Mouse (Mus musculus) adrenal gland, adult 18-20 months (tissue): ENCODE measurements around the gene Ide. TPM values are rescaled to one million over a fixed set of nuclear protein-coding genes. Genes with fewer than 3 reads are reported as not detected.

Experiments used
- DNase-seq, 2 experiments: peaks; one replicate each; pipeline ENCODE4 v3.0.0; 2021 to 2022; ENCODE audit warnings: low spot score in 2 of 2
- total RNA-seq, 2 experiments: library from RNA; stranded (reverse); gene quantifications; 1 replicate in 1 of 2; 2 replicates in 1 of 2; pipeline ENCODE4 v1.2.3; 2021

Ide gene
- total RNA-seq, 2 experiments from 2014 or later = 82.3 to 110 TPM

- no peak for DNase-seq
These were observed 2.8 kb upstream of the Ide start for GRCm38 (mm10) chr19:37340495-37340894.

- no peak for DNase-seq
These were observed 2.3 kb downstream of the Ide start for GRCm38 (mm10) chr19:37335392-37335791.

GRCm38 (mm10) chr19:37333357-37333756 lies 4.3 kb downstream of the Ide start:
- DNase-seq = no peak

GRCm38 (mm10) chr19:37332726-37333125 lies 4.9 kb downstream of the Ide start:
- no peak for DNase-seq

GRCm38 (mm10) chr19:37327216-37327615 lies 10.4 kb downstream of the Ide start:
- DNase-seq = no peak

- DNase-seq = no peak
These were observed 14.1 kb downstream of the Ide start for GRCm38 (mm10) chr19:37323566-37323965.

- peak; percentile 64 to 77 for DNase-seq
These were observed 16.6 kb downstream of the Ide start for GRCm38 (mm10) chr19:37320802-37321619.

- DNase-seq = no peak
These were observed 20.3 kb downstream of the Ide start for GRCm38 (mm10) chr19:37317359-37317758.

- no peak for DNase-seq
These were observed 22.6 kb downstream of the Ide start for GRCm38 (mm10) chr19:37315091-37315490.

GRCm38 (mm10) chr19:37311426-37311825 lies 26.2 kb downstream of the Ide start:
- no peak for DNase-seq

- no peak for DNase-seq
These were observed 27.5 kb downstream of the Ide start for GRCm38 (mm10) chr19:37310133-37310532.

GRCm38 (mm10) chr19:37308941-37309340 lies 28.7 kb downstream of the Ide start:
- DNase-seq = no peak

- DNase-seq = no peak
These were observed 29.7 kb downstream of the Ide start for GRCm38 (mm10) chr19:37307826-37308545.

GRCm38 (mm10) chr19:37306176-37306575 lies 31.5 kb downstream of the Ide start:
- DNase-seq = no peak

- DNase-seq = no peak
These were observed 32.8 kb downstream of the Ide start for GRCm38 (mm10) chr19:37304866-37305265.

GRCm38 (mm10) chr19:37304006-37304405 lies 33.6 kb downstream of the Ide start:
- DNase-seq = no peak

- DNase-seq = no peak
These were observed 35.9 kb downstream of the Ide start for GRCm38 (mm10) chr19:37301733-37302132.

GRCm38 (mm10) chr19:37291676-37292075 lies 46.0 kb downstream of the Ide start:
- DNase-seq = no peak

- DNase-seq = peak in 1 of 2 experiments; percentile 29
These were observed 46.7 kb downstream of the Ide start for GRCm38 (mm10) chr19:37290906-37291305.

GRCm38 (mm10) chr19:37284775-37285174 lies 52.9 kb downstream of the Ide start:
- DNase-seq = no peak

GRCm38 (mm10) chr19:37283166-37283565 lies 54.5 kb downstream of the Ide start:
- DNase-seq = no peak

GRCm38 (mm10) chr19:37281710-37282109 lies 55.9 kb downstream of the Ide start:
- no peak for DNase-seq
